Mouse (Mus musculus): Measurements from ENCODE around the gene Etv5. TPM values are rescaled to one million over a fixed set of nuclear protein-coding genes. Genes with fewer than 3 reads are reported as not detected.

Etv5 gene
- polyA plus RNA-seq, 1 experiment from 2014 or later, result 17.4 TPM

- no peak overlapping the region for H3K4me2 ChIP-seq (ENCODE audit: low read depth, low read length)
- no peaks in the 10 kb centered on the region for H3K36me3 ChIP-seq (ENCODE audit: control insufficient read depth, insufficient read depth, low read length)
- no peaks in the 10 kb centered on the region for H3K9me3 ChIP-seq (replicated peaks; ENCODE audit: control insufficient read depth, low read length)
- 73% methylated on average over 1 of the region's 1 CpGs for WGBS
- no peak overlapping the region for H3K27ac ChIP-seq (ENCODE audit: low read length)
- no peak for ATAC-seq (ENCODE audit: insufficient read depth, low FRiP score)
- H3K4me1 ChIP-seq (ENCODE audit: control insufficient read depth, insufficient read depth, low read length), result no peaks in the 10 kb centered on the region
- H3K27me3 ChIP-seq (ENCODE audit: control insufficient read depth, insufficient read depth, low read length), result no peaks in the 10 kb centered on the region
- H3K4me3 ChIP-seq (replicated peaks; ENCODE audit: low read length), result no peak overlapping the region
- H3K9ac ChIP-seq (ENCODE audit: low read length), result no peak overlapping the region
Measured at GRCm38 (mm10) chr16:22460960-22461359, 21.4 kb upstream of the Etv5 start.

GRCm38 (mm10) chr16:22452082-22452481 lies 12.6 kb upstream of the Etv5 start:
- ATAC-seq (ENCODE audit: insufficient read depth, low FRiP score), result peak; percentile 78
- no peak overlapping the region for H3K4me2 ChIP-seq (ENCODE audit: low read depth, low read length)
- no peaks in the 10 kb centered on the region for H3K27me3 ChIP-seq (ENCODE audit: control insufficient read depth, insufficient read depth, low read length)
- no peaks in the 10 kb centered on the region for H3K9me3 ChIP-seq (replicated peaks; ENCODE audit: control insufficient read depth, low read length)
- H3K9ac ChIP-seq (ENCODE audit: low read length), result no peak overlapping the region
- H3K4me1 ChIP-seq (ENCODE audit: control insufficient read depth, insufficient read depth, low read length), result no peaks in the 10 kb centered on the region
- no peak overlapping the region for H3K4me3 ChIP-seq (replicated peaks; ENCODE audit: low read length)
- H3K36me3 ChIP-seq (ENCODE audit: control insufficient read depth, insufficient read depth, low read length), result no peaks in the 10 kb centered on the region
- H3K27ac ChIP-seq (ENCODE audit: low read length), result no peak overlapping the region
- WGBS, result 63% methylated on average over 9 of the region's 9 CpGs

GRCm38 (mm10) chr16:22448093-22448492 lies 8.6 kb upstream of the Etv5 start:
- Histone ChIP-seq H3K27ac (ENCODE audit: low read length) (no peak overlapping the region), H3K36me3 (ENCODE audit: control insufficient read depth, insufficient read depth, low read length) (no peaks in the 10 kb centered on the region), H3K4me3 (replicated peaks; ENCODE audit: low read length) (no peak overlapping the region), H3K4me1 (ENCODE audit: control insufficient read depth, insufficient read depth, low read length) (no peaks in the 10 kb centered on the region), H3K27me3 (ENCODE audit: control insufficient read depth, insufficient read depth, low read length) (no peaks in the 10 kb centered on the region), H3K4me2 (ENCODE audit: low read depth, low read length) (no peak overlapping the region), H3K9me3 (replicated peaks; ENCODE audit: control insufficient read depth, low read length) (no peaks in the 10 kb centered on the region), H3K9ac (ENCODE audit: low read length) (no peak overlapping the region)
- WGBS, result 81% methylated on average over 6 of the region's 6 CpGs
- ATAC-seq (ENCODE audit: insufficient read depth, low FRiP score), result no peak

GRCm38 (mm10) chr16:22444786-22445185 lies 5.3 kb upstream of the Etv5 start:
- Histone ChIP-seq H3K4me1 (ENCODE audit: control insufficient read depth, insufficient read depth, low read length) (peaks cover 13% of the 10 kb centered on the region), H3K4me2 (ENCODE audit: low read depth, low read length) (no peak overlapping the region), H3K4me3 (replicated peaks; ENCODE audit: low read length) (no peak overlapping the region), H3K9ac (ENCODE audit: low read length) (no peak overlapping the region), H3K27me3 (ENCODE audit: control insufficient read depth, insufficient read depth, low read length) (peaks cover 7% of the 10 kb centered on the region), H3K36me3 (ENCODE audit: control insufficient read depth, insufficient read depth, low read length) (no peaks in the 10 kb centered on the region), H3K27ac (ENCODE audit: low read length) (no peak overlapping the region), H3K9me3 (replicated peaks; ENCODE audit: control insufficient read depth, low read length) (no peaks in the 10 kb centered on the region)
- 59% methylated on average over 6 of the region's 6 CpGs for WGBS
- ATAC-seq (ENCODE audit: insufficient read depth, low FRiP score), result no peak

- no peak overlapping the region for H3K4me2 ChIP-seq (ENCODE audit: low read depth, low read length)
- WGBS, result 66% methylated on average over 7 of the region's 7 CpGs
- no peaks in the 10 kb centered on the region for H3K9me3 ChIP-seq (replicated peaks; ENCODE audit: control insufficient read depth, low read length)
Measured at GRCm38 (mm10) chr16:22442202-22442601, 2.7 kb upstream of the Etv5 start.

GRCm38 (mm10) chr16:22441317-22441716 lies 1.8 kb upstream of the Etv5 start:
- 72% methylated on average over 4 of the region's 4 CpGs for WGBS
- peaks cover 7% of the 10 kb centered on the region for H3K27me3 ChIP-seq (ENCODE audit: control insufficient read depth, insufficient read depth, low read length)
- no peak overlapping the region for H3K27ac ChIP-seq (ENCODE audit: low read length)
- no peak overlapping the region for H3K4me3 ChIP-seq (replicated peaks; ENCODE audit: low read length)
- H3K9ac ChIP-seq (ENCODE audit: low read length), result no peak overlapping the region
- ATAC-seq (ENCODE audit: insufficient read depth, low FRiP score), result no peak
- H3K9me3 ChIP-seq (replicated peaks; ENCODE audit: control insufficient read depth, low read length), result no peaks in the 10 kb centered on the region
- no peaks in the 10 kb centered on the region for H3K36me3 ChIP-seq (ENCODE audit: control insufficient read depth, insufficient read depth, low read length)
- no peak overlapping the region for H3K4me2 ChIP-seq (ENCODE audit: low read depth, low read length)
- H3K4me1 ChIP-seq (ENCODE audit: control insufficient read depth, insufficient read depth, low read length), result peaks cover 16% of the 10 kb centered on the region

More at GRCm38 (mm10) chr16:22442202-22442601, 2.7 kb upstream of the Etv5 start:
- no peak for ATAC-seq (ENCODE audit: insufficient read depth, low FRiP score)
- H3K36me3 ChIP-seq (ENCODE audit: control insufficient read depth, insufficient read depth, low read length), result no peaks in the 10 kb centered on the region
- no peak overlapping the region for H3K27ac ChIP-seq (ENCODE audit: low read length)
- peaks cover 7% of the 10 kb centered on the region for H3K27me3 ChIP-seq (ENCODE audit: control insufficient read depth, insufficient read depth, low read length)
- no peak overlapping the region for H3K4me3 ChIP-seq (replicated peaks; ENCODE audit: low read length)
- peaks cover 16% of the 10 kb centered on the region for H3K4me1 ChIP-seq (ENCODE audit: control insufficient read depth, insufficient read depth, low read length)
- no peak overlapping the region for H3K9ac ChIP-seq (ENCODE audit: low read length)

GRCm38 (mm10) chr16:22440269-22440668 lies 750 bp upstream of the Etv5 start:
- Histone ChIP-seq H3K4me2 (ENCODE audit: low read depth, low read length) (peak overlapping the region; percentile 83), H3K9ac (ENCODE audit: low read length) (peak overlapping the region; percentile 70), H3K27ac (ENCODE audit: low read length) (peak overlapping the region; percentile 87), H3K36me3 (ENCODE audit: control insufficient read depth, insufficient read depth, low read length) (no peaks in the 10 kb centered on the region), H3K4me3 (replicated peaks; ENCODE audit: low read length) (peak overlapping the region; percentile 47), H3K27me3 (ENCODE audit: control insufficient read depth, insufficient read depth, low read length) (peaks cover 7% of the 10 kb centered on the region), H3K9me3 (replicated peaks; ENCODE audit: control insufficient read depth, low read length) (no peaks in the 10 kb centered on the region), H3K4me1 (ENCODE audit: control insufficient read depth, insufficient read depth, low read length) (peaks cover 16% of the 10 kb centered on the region)
- under 1% methylated on average over 18 of the region's 18 CpGs for WGBS
- no peak for ATAC-seq (ENCODE audit: insufficient read depth, low FRiP score)

GRCm38 (mm10) chr16:22438441-22439373 lies 812 bp downstream of the Etv5 start:
- peak; percentile 11 for ATAC-seq (ENCODE audit: insufficient read depth, low FRiP score)
- Histone ChIP-seq H3K27me3 (ENCODE audit: control insufficient read depth, insufficient read depth, low read length) (peaks cover 7% of the 10 kb centered on the region), H3K9ac (ENCODE audit: low read length) (peak overlapping the region; percentile 85), H3K4me1 (ENCODE audit: control insufficient read depth, insufficient read depth, low read length) (peaks cover 22% of the 10 kb centered on the region), H3K9me3 (replicated peaks; ENCODE audit: control insufficient read depth, low read length) (no peaks in the 10 kb centered on the region), H3K4me2 (ENCODE audit: low read depth, low read length) (peak overlapping the region; percentile 98), H3K36me3 (ENCODE audit: control insufficient read depth, insufficient read depth, low read length) (no peaks in the 10 kb centered on the region), H3K4me3 (replicated peaks; ENCODE audit: low read length) (peak overlapping the region; percentile 82), H3K27ac (ENCODE audit: low read length) (peak overlapping the region; percentile 60)
- under 1% methylated on average over 59 of the region's 59 CpGs for WGBS

GRCm38 (mm10) chr16:22436106-22436505 lies 3.4 kb downstream of the Etv5 start:
- peaks cover 19% of the 10 kb centered on the region for H3K4me1 ChIP-seq (ENCODE audit: control insufficient read depth, insufficient read depth, low read length)
- no peak overlapping the region for H3K9ac ChIP-seq (ENCODE audit: low read length)
- ATAC-seq (ENCODE audit: insufficient read depth, low FRiP score), result no peak
- no peak overlapping the region for H3K27ac ChIP-seq (ENCODE audit: low read length)
- WGBS, result 64% methylated on average over 6 of the region's 6 CpGs
- H3K36me3 ChIP-seq (ENCODE audit: control insufficient read depth, insufficient read depth, low read length), result no peaks in the 10 kb centered on the region
- peaks cover 3% of the 10 kb centered on the region; the same call in 1 of the 2 replicates for H3K27me3 ChIP-seq (ENCODE audit: control insufficient read depth, insufficient read depth, low read length)
- H3K4me3 ChIP-seq (replicated peaks; ENCODE audit: low read length), result no peak overlapping the region
- no peaks in the 10 kb centered on the region for H3K9me3 ChIP-seq (replicated peaks; ENCODE audit: control insufficient read depth, low read length)
- H3K4me2 ChIP-seq (ENCODE audit: low read depth, low read length), result no peak overlapping the region
